Mouse (Mus musculus) retina, embryonic 14.5 days (tissue): ENCODE results near the gene Dmrtc1b.
"Not testable (repeated sequence)": the region's sequence is repeated elsewhere in the genome, so short reads cannot be mapped to it uniquely, and the experiment has no call there.

Source experiments
- DNase-seq: peaks from one replicate; pipeline ENCODE4 v3.0.0-alpha.2; 2015; ENCODE audit warnings: low spot score

The Dmrtc1b gene

GRCm38 (mm10) chrX:102707535-102707934, at the start of gene Dmrtc1b, which contains the start of gene Gm9112:
Gene Dmrtc1b, plus strand, starts transcription at chrX:102707865.
Gene Gm9112, minus strand, starts transcription at chrX:102707635.
- not testable (repeated sequence) for DNase-seq

- no peak for DNase-seq
Observed at GRCm38 (mm10) chrX:102660712-102661111, 47.0 kb upstream of the Dmrtc1b start.

GRCm38 (mm10) chrX:102666641-102667040, 41.0 kb upstream of the Dmrtc1b start:
- DNase-seq: no peak

- not testable (repeated sequence) for DNase-seq
Observed at GRCm38 (mm10) chrX:102684706-102685105, 23.0 kb upstream of the Dmrtc1b start.

- not testable (repeated sequence) for DNase-seq
Observed at GRCm38 (mm10) chrX:102686872-102687271, 20.8 kb upstream of the Dmrtc1b start, which contains the start of gene Gm3880. Gene Gm3880, minus strand, starts transcription at chrX:102686972.

GRCm38 (mm10) chrX:102689252-102689651, 18.4 kb upstream of the Dmrtc1b start:
- peak; percentile 64 for DNase-seq

- not testable (repeated sequence) for DNase-seq
Observed at GRCm38 (mm10) chrX:102700636-102701035, 7.0 kb upstream of the Dmrtc1b start.

- DNase-seq: not testable (repeated sequence)
Observed at GRCm38 (mm10) chrX:102724226-102724625, 16.6 kb downstream of the Dmrtc1b start.
